In genomic region chr17:47610849-47611660, GRCm38 (mm10) we compare ENCODE assay signal across 8 mouse cellular contexts. TPM values are rescaled to one million over a fixed set of nuclear protein-coding genes. Genes with fewer than 3 reads are reported as not detected.
DNase-seq lines count a peak whose midpoint lies in the region; ATAC-seq and TF ChIP-seq lines count a peak whose summit lies in the region.

Gene Bysl, minus strand, starts transcription at chr17:47611492.
Gene Med20, plus strand, starts transcription at chr17:47611582.
Gene Gm20517, plus strand, starts transcription at chr17:47611589.

- no peaks in the 10 kb centered on the region for H3K9me3 ChIP-seq in E14TG2a.4 (ENCODE audit: low read length)
- H3K9me3 ChIP-seq in forebrain, embryonic 13.5 days (replicated peaks) = no peaks in the 10 kb centered on the region
- H3K9me3 ChIP-seq in liver, postnatal 0 days (ENCODE audit: low read length) = no peaks in the 10 kb centered on the region
- no peaks in the 10 kb centered on the region for H3K9me3 ChIP-seq in neural tube, embryonic 14.5 days (ENCODE audit: control insufficient read depth, low read length)

- H3K36me3 ChIP-seq in E14TG2a.4 (ENCODE audit: insufficient read depth, low read length) = peaks cover 77% of the 10 kb centered on the region
- H3K36me3 ChIP-seq in forebrain, embryonic 13.5 days (ENCODE audit: poor library complexity, severe bottlenecking) = peaks cover 52% of the 10 kb centered on the region
- peaks cover 28% of the 10 kb centered on the region for H3K36me3 ChIP-seq in liver, postnatal 0 days (replicated peaks; ENCODE audit: insufficient read depth, low read length)
- H3K36me3 ChIP-seq in neural tube, embryonic 14.5 days (ENCODE audit: control insufficient read depth, insufficient read depth, low read length) = peaks cover 4% of the 10 kb centered on the region; the same call in 1 of the 2 replicates

- TF ChIP-seq EP300 in liver, postnatal 0 days (IDR thresholded peaks at IDR 0.05; ENCODE audit: low read depth) = peak; percentile 52

- peak; percentile 95 for DNase-seq in c-Kit-positive CD71-positive TER-119-positive erythroid progenitor cells, embryonic 14.5 days (ENCODE audit: low spot score)
- DNase-seq in heart, postnatal 10 days = peak; percentile 98 to 99
- DNase-seq in large intestine, adult 2 months (ENCODE audit: low read depth, low spot score) = peak; percentile 81
- DNase-seq in liver, postnatal 0 days = peak; percentile 99
- peak; percentile 98 for DNase-seq in testis, postnatal 10 days (ENCODE audit: low spot score)

- peak within 1 kb of the TSS; percentile 80 for H3K9ac ChIP-seq in forebrain, embryonic 13.5 days
- peak within 1 kb of the TSS; percentile 77 for H3K9ac ChIP-seq in liver, postnatal 0 days (replicated peaks)
- H3K9ac ChIP-seq in neural tube, embryonic 14.5 days (replicated peaks; ENCODE audit: low read depth, low read length) = peak within 1 kb of the TSS; percentile 72

- peak within 1 kb of the TSS; percentile 35; the same call in 1 of the 2 replicates for H3K27ac ChIP-seq in forebrain, embryonic 13.5 days
- H3K27ac ChIP-seq in liver, postnatal 0 days (ENCODE audit: low read depth) = peak within 1 kb of the TSS; percentile 88
- peak within 1 kb of the TSS; percentile 73 for H3K27ac ChIP-seq in neural tube, embryonic 14.5 days (ENCODE audit: low read depth, low read length)

- peak; percentile 98 for ATAC-seq in forebrain, embryonic 13.5 days
- ATAC-seq in liver, postnatal 0 days = peak; percentile 94
- peak; percentile 95 for ATAC-seq in neural tube, embryonic 14.5 days (ENCODE audit: low read depth)

- H3K4me2 ChIP-seq in forebrain, embryonic 13.5 days = peak within 1 kb of the TSS; percentile 94
- H3K4me2 ChIP-seq in liver, postnatal 0 days (ENCODE audit: low read depth, low read length) = peak within 1 kb of the TSS; percentile 98
- H3K4me2 ChIP-seq in neural tube, embryonic 14.5 days (ENCODE audit: low read depth, low read length) = peak within 1 kb of the TSS; percentile 89

- peak; percentile 92 for TF ChIP-seq CTCF in E14TG2a.4 (conservative IDR thresholded peaks at IDR 0.05; ENCODE audit: low read length)
- TF ChIP-seq CTCF in liver, postnatal 0 days (IDR thresholded peaks at IDR 0.05; ENCODE audit: low read depth) = peak; percentile 94

- intact Hi-C loops in heart, postnatal 10 days (cut with DNase I) = loop anchor here (5.0 kb wide), 2 partner anchors 66 to 239 kb away; no protein-coding TSS in a partner anchor

- peaks cover 69% of the 10 kb centered on the region for H3K4me1 ChIP-seq in E14TG2a.4 (replicated peaks; ENCODE audit: low read depth, low read length)
- H3K4me1 ChIP-seq in forebrain, embryonic 13.5 days = peaks cover 31% of the 10 kb centered on the region
- H3K4me1 ChIP-seq in liver, postnatal 0 days (ENCODE audit: insufficient read depth) = peaks cover 21% of the 10 kb centered on the region
- H3K4me1 ChIP-seq in neural tube, embryonic 14.5 days (ENCODE audit: control insufficient read depth, insufficient read depth, low read length) = peaks cover 21% of the 10 kb centered on the region

- peak within 1 kb of the TSS; percentile 98 for H3K4me3 ChIP-seq in E14TG2a.4 (replicated peaks; ENCODE audit: low read length)
- peak within 1 kb of the TSS; percentile 87 for H3K4me3 ChIP-seq in forebrain, embryonic 13.5 days
- H3K4me3 ChIP-seq in liver, postnatal 0 days (ENCODE audit: low read depth, low read length) = peak within 1 kb of the TSS; percentile 79
- H3K4me3 ChIP-seq in neural tube, embryonic 14.5 days (ENCODE audit: low read depth, low read length) = peak within 1 kb of the TSS; percentile 77

- WGBS in forebrain, embryonic 13.5 days = under 1% methylated on average over 59 of the region's 59 CpGs
- under 1% methylated on average over 59 of the region's 59 CpGs for WGBS in large intestine, adult 2 months
- under 1% methylated on average over 59 of the region's 59 CpGs for WGBS in liver, postnatal 0 days (ENCODE audit: insufficient replicate concordance)
- under 1% methylated on average over 59 of the region's 59 CpGs for WGBS in neural tube, embryonic 14.5 days

- no peaks in the 10 kb centered on the region for H3K27me3 ChIP-seq in E14TG2a.4 (ENCODE audit: insufficient read depth, low read length)
- H3K27me3 ChIP-seq in forebrain, embryonic 13.5 days = no peaks in the 10 kb centered on the region
- no peaks in the 10 kb centered on the region for H3K27me3 ChIP-seq in liver, postnatal 0 days (ENCODE audit: insufficient read depth, low read length)
- no peaks in the 10 kb centered on the region for H3K27me3 ChIP-seq in neural tube, embryonic 14.5 days (ENCODE audit: control insufficient read depth, insufficient read depth, low read length)

RNA-seq across cellular contexts. Expression of gene Bysl, which starts in this region (rescaled TPM):
- 29.7 and 33.2 TPM in 2 replicates for polyA plus RNA-seq in forebrain, embryonic 13.5 days (2015; fragmentation: Nextera tagmentation; extraction: Ambion mirVana)
- 10 to 100 TPM; 17.2 to 19.0 TPM for total RNA-seq in heart, postnatal 10 days (2021)
- 8.4 and 10.4 TPM in 2 replicates for polyA plus RNA-seq in large intestine, adult 2 months (2012; rRNA removed)
- 8.9 and 10.6 TPM in 2 replicates for polyA plus RNA-seq in liver, postnatal 0 days (2015; fragmentation: Nextera tagmentation; extraction: Ambion mirVana)
- polyA plus RNA-seq in neural tube, embryonic 14.5 days (2014; fragmentation: Nextera tagmentation; extraction: Ambion mirVana) = 32.7 and 35.0 TPM in 2 replicates

RNA-seq across cellular contexts. Expression of gene Med20, which starts in this region (rescaled TPM):
- 42.6 and 45.2 TPM in 2 replicates for polyA plus RNA-seq in forebrain, embryonic 13.5 days (2015; fragmentation: Nextera tagmentation; extraction: Ambion mirVana)
- total RNA-seq in heart, postnatal 10 days (2021) = 10 to 100 TPM; 21.9 to 23.0 TPM
- polyA plus RNA-seq in large intestine, adult 2 months (2012; rRNA removed) = 21.7 and 23.7 TPM in 2 replicates
- 13.5 and 14.4 TPM in 2 replicates for polyA plus RNA-seq in liver, postnatal 0 days (2015; fragmentation: Nextera tagmentation; extraction: Ambion mirVana)
- 38.1 and 43.4 TPM in 2 replicates for polyA plus RNA-seq in neural tube, embryonic 14.5 days (2014; fragmentation: Nextera tagmentation; extraction: Ambion mirVana)

RNA-seq across cellular contexts. Expression of gene Gm20517, which starts in this region (rescaled TPM):
- polyA plus RNA-seq in forebrain, embryonic 13.5 days (2015; fragmentation: Nextera tagmentation; extraction: Ambion mirVana) = 1.7 and 3.0 TPM in 2 replicates
- 1 to 10 TPM; 3.0 to 3.5 TPM for total RNA-seq in heart, postnatal 10 days (2021)
- polyA plus RNA-seq in large intestine, adult 2 months (2012; rRNA removed) = 0.14 and 0.17 TPM in 2 replicates
- polyA plus RNA-seq in liver, postnatal 0 days (2015; fragmentation: Nextera tagmentation; extraction: Ambion mirVana) = 0.79 and 0.82 TPM in 2 replicates
- polyA plus RNA-seq in neural tube, embryonic 14.5 days (2014; fragmentation: Nextera tagmentation; extraction: Ambion mirVana) = 2.3 and 2.9 TPM in 2 replicates

Comparison
In these comparisons a context has a peak if more than half of its experiments do, and no peak if none do; other contexts are left out.
1. Peak in every context shown above with its lines: DNase-seq, ATAC-seq, H3K4me3 ChIP-seq and H3K27ac ChIP-seq.
2. H3K27ac ChIP-seq: peak in every context shown above with its lines; median percentile 88 in liver, postnatal 0 days; 73 in neural tube, embryonic 14.5 days; 35 in forebrain, embryonic 13.5 days.